Mouse (Mus musculus) left cerebral cortex, adult 2 months (tissue): ENCODE measurements at regions not wholly inside any gene's neighbourhood (a gene's known extent, or its start where the extent isn't known, plus 50 kb on each side); places are given as distances from the start of the nearest gene placed in this dataset.

Source experiments
- DNase-seq, 2 experiments: peaks; one replicate each; pipeline ENCODE4 v3.0.0; 2021 to 2022; ENCODE audit warnings: low spot score in 2 of 2, mixed read lengths in 1 of 2; ENCODE audit errors: extremely low spot score in 1 of 2
- H3K27ac ChIP-seq: fragments of 200-600 bp; 2 replicates; pipeline ENCODE4 v1.8.1; 2022
- H3K4me3 ChIP-seq: fragments of 200-600 bp; 2 replicates; pipeline ENCODE4 v1.8.1; 2022
- CTCF ChIP-seq: fragments of 200-600 bp; IDR thresholded peaks from 2 replicates; pipeline ENCODE4 v1.8.1; 2022; ENCODE audit warnings: antibody characterized with exemption, mild to moderate bottlenecking, moderate library complexity
- intact Hi-C: fragments of 180-260 bp; cut with DNase I; formaldehyde crosslinking; loops from one replicate; pipeline ENCODE4 v1.15.1; 2025

- no peak for DNase-seq
- intact Hi-C loops = no loop called here
- H3K27ac ChIP-seq = no peak overlapping the region
- no peak overlapping the region for H3K4me3 ChIP-seq
- no peak for TF ChIP-seq CTCF
Observed at GRCm38 (mm10) chr5:52920251-52920650, 86.4 kb downstream of the Anapc4 start.

- intact Hi-C loops = no loop called here
- TF ChIP-seq CTCF = no peak
- H3K4me3 ChIP-seq = no peak overlapping the region
- no peak for DNase-seq
- no peak overlapping the region for H3K27ac ChIP-seq
Observed at GRCm38 (mm10) chr5:52920722-52921264, 87.0 kb downstream of the Anapc4 start.

GRCm38 (mm10) chr5:52925006-52925405 is 91.2 kb downstream of the Anapc4 start:
- H3K27ac ChIP-seq = no peak overlapping the region
- TF ChIP-seq CTCF = no peak
- no peak overlapping the region for H3K4me3 ChIP-seq
- no peak for DNase-seq
- intact Hi-C loops = no loop called here

GRCm38 (mm10) chr5:52929690-52930089 is 95.9 kb downstream of the Anapc4 start:
- no peak for DNase-seq
- no peak for TF ChIP-seq CTCF
- H3K27ac ChIP-seq = no peak overlapping the region
- H3K4me3 ChIP-seq = no peak overlapping the region
- intact Hi-C loops = no loop called here

GRCm38 (mm10) chr5:52933291-52933690 is 99.5 kb downstream of the Anapc4 start:
- intact Hi-C loops = no loop called here
- DNase-seq = no peak
- TF ChIP-seq CTCF = no peak
- Histone ChIP-seq H3K27ac (no peak overlapping the region), H3K4me3 (no peak overlapping the region)

GRCm38 (mm10) chr5:52937626-52938025 is 100.3 kb upstream of the Slc34a2 start:
- no peak for TF ChIP-seq CTCF
- intact Hi-C loops = loop anchor here (2.0 kb wide), 1 partner anchor 65 kb away; no protein-coding TSS in a partner anchor
- H3K4me3 ChIP-seq = no peak overlapping the region
- no peak overlapping the region for H3K27ac ChIP-seq
- DNase-seq = peak in 1 of 2 experiments; percentile 28

- no peak for DNase-seq
- no peak for TF ChIP-seq CTCF
- intact Hi-C loops = no loop called here
- no peak overlapping the region for H3K4me3 ChIP-seq
- H3K27ac ChIP-seq = no peak overlapping the region
Observed at GRCm38 (mm10) chr5:52939994-52940393, 97.9 kb upstream of the Slc34a2 start.

GRCm38 (mm10) chr5:52940645-52941044 is 97.2 kb upstream of the Slc34a2 start:
- intact Hi-C loops = no loop called here
- no peak overlapping the region for H3K4me3 ChIP-seq
- no peak overlapping the region for H3K27ac ChIP-seq
- DNase-seq = no peak
- no peak for TF ChIP-seq CTCF

GRCm38 (mm10) chr5:52953875-52954274 is 84.0 kb upstream of the Slc34a2 start:
- intact Hi-C loops = no loop called here
- no peak for TF ChIP-seq CTCF
- no peak overlapping the region for H3K27ac ChIP-seq
- no peak for DNase-seq
- H3K4me3 ChIP-seq = no peak overlapping the region

GRCm38 (mm10) chr5:52954713-52955112 is 83.2 kb upstream of the Slc34a2 start:
- no peak for TF ChIP-seq CTCF
- peak in 1 of 2 experiments; percentile 10 for DNase-seq
- Histone ChIP-seq H3K4me3 (no peak overlapping the region), H3K27ac (no peak overlapping the region)
- intact Hi-C loops = no loop called here

GRCm38 (mm10) chr5:52964209-52964608 is 73.7 kb upstream of the Slc34a2 start:
- intact Hi-C loops = no loop called here
- Histone ChIP-seq H3K27ac (no peak overlapping the region), H3K4me3 (no peak overlapping the region)
- no peak for TF ChIP-seq CTCF
- no peak for DNase-seq

- intact Hi-C loops = no loop called here
- no peak for DNase-seq
- Histone ChIP-seq H3K27ac (no peak overlapping the region), H3K4me3 (no peak overlapping the region)
- no peak for TF ChIP-seq CTCF
Observed at GRCm38 (mm10) chr5:52971811-52972210, 66.1 kb upstream of the Slc34a2 start.

GRCm38 (mm10) chr5:52973003-52973402 is 64.9 kb upstream of the Slc34a2 start:
- no peak overlapping the region for H3K27ac ChIP-seq
- DNase-seq = no peak
- intact Hi-C loops = no loop called here
- H3K4me3 ChIP-seq = no peak overlapping the region
- no peak for TF ChIP-seq CTCF
